Mouse (Mus musculus): Measurements from ENCODE around the gene Tppp. TPM values are rescaled to one million over a fixed set of nuclear protein-coding genes. Genes with fewer than 3 reads are reported as not detected.
"Not testable (repeated sequence)": the region's sequence is repeated elsewhere in the genome, so short reads cannot be mapped to it uniquely, and the experiment has no call there.

Tppp gene
- polyA plus RNA-seq, 1 experiment from 2014 or later, result 0.66 TPM

GRCm38 (mm10) chr13:74071244-74071643 lies 62.0 kb downstream of the Tppp start:
- not testable (repeated sequence) for H3K4me3 ChIP-seq (replicated peaks); H3K9me3 ChIP-seq (replicated peaks); H3K36me3 ChIP-seq; H3K27ac ChIP-seq; H3K4me2 ChIP-seq; H3K27me3 ChIP-seq; ATAC-seq (replicated peaks; ENCODE audit: low FRiP score); H3K9ac ChIP-seq; H3K4me1 ChIP-seq
- 75% methylated on average over 1 of the region's 1 CpGs for WGBS

- H3K9ac ChIP-seq, result no peak overlapping the region
- H3K4me2 ChIP-seq, result no peak overlapping the region
- WGBS, result 74% methylated on average over 3 of the region's 3 CpGs
- no peak overlapping the region for H3K27ac ChIP-seq
- peaks cover 4% of the 10 kb centered on the region; the same call in 1 of the 2 replicates for H3K27me3 ChIP-seq
- H3K36me3 ChIP-seq, result no peaks in the 10 kb centered on the region
- H3K9me3 ChIP-seq (replicated peaks), result no peaks in the 10 kb centered on the region
- H3K4me1 ChIP-seq, result no peaks in the 10 kb centered on the region
- no peak for ATAC-seq (replicated peaks; ENCODE audit: low FRiP score)
- no peak overlapping the region for H3K4me3 ChIP-seq (replicated peaks)
Observed at GRCm38 (mm10) chr13:74071714-74072113, 62.5 kb downstream of the Tppp start.

- ATAC-seq (replicated peaks; ENCODE audit: low FRiP score), result no peak
- H3K9me3 ChIP-seq (replicated peaks), result no peaks in the 10 kb centered on the region
- no peak overlapping the region for H3K27ac ChIP-seq
- peaks cover 11% of the 10 kb centered on the region; the same call in 1 of the 2 replicates for H3K27me3 ChIP-seq
- no peaks in the 10 kb centered on the region for H3K36me3 ChIP-seq
- no peaks in the 10 kb centered on the region for H3K4me1 ChIP-seq
- no peak overlapping the region for H3K4me2 ChIP-seq
- 85% methylated on average over 7 of the region's 7 CpGs for WGBS
- H3K4me3 ChIP-seq (replicated peaks), result no peak overlapping the region
- no peak overlapping the region for H3K9ac ChIP-seq
Observed at GRCm38 (mm10) chr13:74073369-74073768, 64.2 kb downstream of the Tppp start.

Other genes with a start within 250 kb of the Tppp start
- 5.6 and 6.2 TPM in 2 replicates for gene Nkd2, start 161.8 kb upstream of the Tppp start, polyA plus RNA-seq (2015; fragmentation: Nextera tagmentation; extraction: Ambion mirVana)
- gene Trip13, start 71.6 kb upstream of the Tppp start, polyA plus RNA-seq (2015; fragmentation: Nextera tagmentation; extraction: Ambion mirVana), result 43.0 and 43.9 TPM in 2 replicates
- gene Brd9, start 71.6 kb upstream of the Tppp start, polyA plus RNA-seq (2015; fragmentation: Nextera tagmentation; extraction: Ambion mirVana), result 47.8 and 48.1 TPM in 2 replicates
- gene Zdhhc11, start 45.6 kb upstream of the Tppp start, polyA plus RNA-seq (2015; fragmentation: Nextera tagmentation; extraction: Ambion mirVana), result not detected in 2 replicates
- gene Cep72, start 52.9 kb downstream of the Tppp start, polyA plus RNA-seq (2015; fragmentation: Nextera tagmentation; extraction: Ambion mirVana), result 15.2 and 16.5 TPM in 2 replicates
- 1.6 and 1.8 TPM in 2 replicates for gene Slc9a3, start 112.0 kb downstream of the Tppp start, polyA plus RNA-seq (2015; fragmentation: Nextera tagmentation; extraction: Ambion mirVana)
- 67.8 and 68.0 TPM in 2 replicates for gene Exoc3, start 199.3 kb downstream of the Tppp start, polyA plus RNA-seq (2015; fragmentation: Nextera tagmentation; extraction: Ambion mirVana)

Data from kidney, embryonic 15.5 days (tissue).